Comparison of ENCODE assay signal across 17 mouse cellular contexts in genomic region chr15:74306543-74306942, GRCm38 (mm10).
"Had no signal": no experiment of that assay in that cellular context is flagged by ENCODE, and none has a peak within 500 bp of the region (broad histone marks: within the 10 kb centered on the region; RNA-seq: fewer than 3 reads in every experiment).

No protein-coding gene starts in this region.

- H3K27ac ChIP-seq: kidney, embryonic 15.5 days; liver, embryonic 13.5 days; midbrain, embryonic 15.5 days; neural tube, embryonic 13.5 days; stomach, embryonic 15.5 days had no signal

- H3K27me3 ChIP-seq: kidney, embryonic 15.5 days; liver, embryonic 13.5 days; midbrain, embryonic 15.5 days; neural tube, embryonic 13.5 days; stomach, embryonic 15.5 days had no signal

- H3K36me3 ChIP-seq: kidney, embryonic 15.5 days; liver, embryonic 13.5 days; midbrain, embryonic 15.5 days; neural tube, embryonic 13.5 days; stomach, embryonic 15.5 days had no signal

- ATAC-seq: midbrain, embryonic 15.5 days had no signal

- H3K9ac ChIP-seq: kidney, embryonic 15.5 days; liver, embryonic 13.5 days; midbrain, embryonic 15.5 days; neural tube, embryonic 13.5 days; stomach, embryonic 15.5 days had no signal

- H3K4me1 ChIP-seq: kidney, embryonic 15.5 days; liver, embryonic 13.5 days; midbrain, embryonic 15.5 days; neural tube, embryonic 13.5 days; stomach, embryonic 15.5 days had no signal

- DNase-seq: kidney, adult 8-10 months; kidney, postnatal 10 days; kidney, postnatal 36 days; liver, embryonic 13.5 days; lung, adult 2 months; lung, postnatal 14 days; lung, postnatal 4 days; retina, postnatal 1 day; right cerebral cortex, postnatal 25 days; spleen, adult 18-20 months; thymus, postnatal 25 days had no signal

- H3K4me2 ChIP-seq: kidney, embryonic 15.5 days; liver, embryonic 13.5 days; midbrain, embryonic 11.5 days; midbrain, embryonic 15.5 days; neural tube, embryonic 13.5 days; stomach, embryonic 15.5 days had no signal

- H3K9me3 ChIP-seq: kidney, embryonic 15.5 days; liver, embryonic 13.5 days; midbrain, embryonic 15.5 days; neural tube, embryonic 13.5 days; stomach, embryonic 15.5 days had no signal

- H3K4me3 ChIP-seq: kidney, embryonic 15.5 days; liver, embryonic 13.5 days; midbrain, embryonic 15.5 days; myocyte; neural tube, embryonic 13.5 days; stomach, embryonic 15.5 days had no signal
